Mouse (Mus musculus): Measurements from ENCODE around the gene Pcsk6. TPM values are rescaled to one million over a fixed set of nuclear protein-coding genes. Genes with fewer than 3 reads are reported as not detected.

Gene Pcsk6
- polyA plus RNA-seq, 1 experiment, result 63.6 TPM

- Histone ChIP-seq H3K27ac (replicated peaks; ENCODE audit: low read depth, low read length) (no peak overlapping the region), H3K4me3 (ENCODE audit: insufficient read depth, low read depth, low read length) (no peak overlapping the region), H3K4me1 (ENCODE audit: control insufficient read depth, insufficient read depth, insufficient read length, low read length) (no peaks in the 10 kb centered on the region)
Measured at GRCm38 (mm10) chr7:65945342-65945993, 83.9 kb downstream of the Pcsk6 start.

- H3K4me1 ChIP-seq (ENCODE audit: control insufficient read depth, insufficient read depth, insufficient read length, low read length), result no peaks in the 10 kb centered on the region
- H3K27ac ChIP-seq (replicated peaks; ENCODE audit: low read depth, low read length), result no peak overlapping the region
- H3K4me3 ChIP-seq (ENCODE audit: insufficient read depth, low read depth, low read length), result no peak overlapping the region
Measured at GRCm38 (mm10) chr7:65946397-65946796, 84.9 kb downstream of the Pcsk6 start.

- no peaks in the 10 kb centered on the region for H3K4me1 ChIP-seq (ENCODE audit: control insufficient read depth, insufficient read depth, insufficient read length, low read length)
- no peak overlapping the region for H3K27ac ChIP-seq (replicated peaks; ENCODE audit: low read depth, low read length)
- H3K4me3 ChIP-seq (ENCODE audit: insufficient read depth, low read depth, low read length), result no peak overlapping the region
Measured at GRCm38 (mm10) chr7:65948891-65949290, 87.4 kb downstream of the Pcsk6 start.

GRCm38 (mm10) chr7:65954583-65954982 is 93.0 kb downstream of the Pcsk6 start:
- H3K4me1 ChIP-seq (ENCODE audit: control insufficient read depth, insufficient read depth, insufficient read length, low read length), result peaks cover 4% of the 10 kb centered on the region
- peak overlapping the region; percentile 5; the same call in 1 of the 2 replicates for H3K27ac ChIP-seq (replicated peaks; ENCODE audit: low read depth, low read length)
- no peak overlapping the region for H3K4me3 ChIP-seq (ENCODE audit: insufficient read depth, low read depth, low read length)

- H3K4me3 ChIP-seq (ENCODE audit: insufficient read depth, low read depth, low read length), result no peak overlapping the region
- peaks cover 4% of the 10 kb centered on the region for H3K4me1 ChIP-seq (ENCODE audit: control insufficient read depth, insufficient read depth, insufficient read length, low read length)
- H3K27ac ChIP-seq (replicated peaks; ENCODE audit: low read depth, low read length), result 0 out of 2 replicates have a peak overlapping the region, but pooled peaks have one; percentile 47
Measured at GRCm38 (mm10) chr7:65955304-65956220, 94.0 kb downstream of the Pcsk6 start.

- H3K27ac ChIP-seq (replicated peaks; ENCODE audit: low read depth, low read length), result no peak overlapping the region
- no peak overlapping the region for H3K4me3 ChIP-seq (ENCODE audit: insufficient read depth, low read depth, low read length)
- H3K4me1 ChIP-seq (ENCODE audit: control insufficient read depth, insufficient read depth, insufficient read length, low read length), result peaks cover 4% of the 10 kb centered on the region
Measured at GRCm38 (mm10) chr7:65957245-65957644, 95.7 kb downstream of the Pcsk6 start.

- no peak overlapping the region for H3K4me3 ChIP-seq (ENCODE audit: insufficient read depth, low read depth, low read length)
- no peak overlapping the region for H3K27ac ChIP-seq (replicated peaks; ENCODE audit: low read depth, low read length)
- H3K4me1 ChIP-seq (ENCODE audit: control insufficient read depth, insufficient read depth, insufficient read length, low read length), result peaks cover 4% of the 10 kb centered on the region
Measured at GRCm38 (mm10) chr7:65958105-65958504, 96.6 kb downstream of the Pcsk6 start.

GRCm38 (mm10) chr7:65959221-65959924 is 97.8 kb downstream of the Pcsk6 start:
- H3K27ac ChIP-seq (replicated peaks; ENCODE audit: low read depth, low read length), result no peak overlapping the region
- H3K4me1 ChIP-seq (ENCODE audit: control insufficient read depth, insufficient read depth, insufficient read length, low read length), result peaks cover 4% of the 10 kb centered on the region
- H3K4me3 ChIP-seq (ENCODE audit: insufficient read depth, low read depth, low read length), result no peak overlapping the region

GRCm38 (mm10) chr7:65962611-65963010 is 101.1 kb downstream of the Pcsk6 start:
- no peak overlapping the region for H3K4me3 ChIP-seq (ENCODE audit: insufficient read depth, low read depth, low read length)
- no peak overlapping the region for H3K27ac ChIP-seq (replicated peaks; ENCODE audit: low read depth, low read length)
- peaks cover 4% of the 10 kb centered on the region for H3K4me1 ChIP-seq (ENCODE audit: control insufficient read depth, insufficient read depth, insufficient read length, low read length)

- Histone ChIP-seq H3K4me3 (ENCODE audit: insufficient read depth, low read depth, low read length) (no peak overlapping the region), H3K27ac (replicated peaks; ENCODE audit: low read depth, low read length) (no peak overlapping the region), H3K4me1 (ENCODE audit: control insufficient read depth, insufficient read depth, insufficient read length, low read length) (no peaks in the 10 kb centered on the region)
Measured at GRCm38 (mm10) chr7:65964398-65964797, 102.9 kb downstream of the Pcsk6 start.

- Histone ChIP-seq H3K27ac (replicated peaks; ENCODE audit: low read depth, low read length) (no peak overlapping the region), H3K4me3 (ENCODE audit: insufficient read depth, low read depth, low read length) (no peak overlapping the region), H3K4me1 (ENCODE audit: control insufficient read depth, insufficient read depth, insufficient read length, low read length) (no peaks in the 10 kb centered on the region)
Measured at GRCm38 (mm10) chr7:65971301-65971700, 109.8 kb downstream of the Pcsk6 start.

GRCm38 (mm10) chr7:65977286-65977685 is 115.8 kb downstream of the Pcsk6 start:
- Histone ChIP-seq H3K4me3 (ENCODE audit: insufficient read depth, low read depth, low read length) (no peak overlapping the region), H3K4me1 (ENCODE audit: control insufficient read depth, insufficient read depth, insufficient read length, low read length) (peaks cover 8% of the 10 kb centered on the region), H3K27ac (replicated peaks; ENCODE audit: low read depth, low read length) (no peak overlapping the region)

- no peak overlapping the region for H3K4me3 ChIP-seq (ENCODE audit: insufficient read depth, low read depth, low read length)
- peaks cover 8% of the 10 kb centered on the region for H3K4me1 ChIP-seq (ENCODE audit: control insufficient read depth, insufficient read depth, insufficient read length, low read length)
- H3K27ac ChIP-seq (replicated peaks; ENCODE audit: low read depth, low read length), result no peak overlapping the region
Measured at GRCm38 (mm10) chr7:65977977-65978376, 116.4 kb downstream of the Pcsk6 start.

GRCm38 (mm10) chr7:65978996-65979823 is 117.7 kb downstream of the Pcsk6 start:
- peak overlapping the region; percentile 63 for H3K27ac ChIP-seq (replicated peaks; ENCODE audit: low read depth, low read length)

More at GRCm38 (mm10) chr7:65978996-65979823, 117.7 kb downstream of the Pcsk6 start:
- peaks cover 8% of the 10 kb centered on the region for H3K4me1 ChIP-seq (ENCODE audit: control insufficient read depth, insufficient read depth, insufficient read length, low read length)
- H3K4me3 ChIP-seq (ENCODE audit: insufficient read depth, low read depth, low read length), result no peak overlapping the region

Measured in brown adipose tissue, adult 24 weeks (tissue).